8 mouse cellular contexts compared by ENCODE assay signal in the genomic region with DNA sequence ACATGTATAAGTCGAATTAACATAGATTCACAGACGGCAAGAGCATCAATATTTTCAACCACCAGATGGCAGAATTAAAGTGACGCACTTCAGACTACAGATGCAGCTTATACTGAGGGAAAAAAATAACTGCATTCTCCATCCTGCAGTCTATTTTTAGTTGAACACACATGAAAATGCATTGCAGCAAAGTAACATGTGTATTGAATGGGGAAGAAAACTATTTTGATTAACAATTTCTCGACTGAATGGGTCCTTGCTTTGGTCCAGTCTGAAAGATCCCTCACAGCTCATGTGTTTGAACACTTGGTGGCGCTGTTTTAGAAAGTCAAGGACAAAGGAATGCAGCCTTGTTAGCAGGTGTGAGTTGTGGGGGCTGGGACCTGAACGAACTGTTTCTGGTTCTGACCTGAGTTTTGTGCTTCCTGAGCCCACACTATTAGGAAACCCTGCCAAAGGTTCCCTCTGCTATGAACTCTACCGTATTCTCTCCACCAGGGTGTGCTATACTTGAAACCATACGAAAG.
DNase-seq lines count a peak whose midpoint lies in the region; ATAC-seq and TF ChIP-seq lines count a peak whose summit lies in the region.

No protein-coding gene starts in this region.

- no peaks in the 10 kb centered on the region for H3K36me3 ChIP-seq in forebrain, embryonic 16.5 days (ENCODE audit: control insufficient read depth, insufficient read depth)
- no peaks in the 10 kb centered on the region for H3K36me3 ChIP-seq in midbrain, embryonic 12.5 days

- no peaks in the 10 kb centered on the region for H3K9me3 ChIP-seq in forebrain, embryonic 16.5 days (ENCODE audit: control insufficient read depth, low read length)
- H3K9me3 ChIP-seq in midbrain, embryonic 12.5 days, result no peaks in the 10 kb centered on the region

- peak; percentile 56 for TF ChIP-seq CTCF in left cerebral cortex, adult 2 months (IDR thresholded peaks at IDR 0.05)

- H3K4me1 ChIP-seq in forebrain, embryonic 16.5 days (replicated peaks; ENCODE audit: control insufficient read depth, insufficient read depth, low read length), result no peaks in the 10 kb centered on the region
- H3K4me1 ChIP-seq in midbrain, embryonic 12.5 days, result no peaks in the 10 kb centered on the region

- H3K27me3 ChIP-seq in forebrain, embryonic 16.5 days (replicated peaks; ENCODE audit: control insufficient read depth, insufficient read depth, low read length), result no peaks in the 10 kb centered on the region
- no peaks in the 10 kb centered on the region for H3K27me3 ChIP-seq in midbrain, embryonic 12.5 days

- H3K4me2 ChIP-seq in forebrain, embryonic 16.5 days (ENCODE audit: low read length), result no peak overlapping the region
- H3K4me2 ChIP-seq in midbrain, embryonic 12.5 days (replicated peaks), result no peak overlapping the region

- 33% methylated on average over 8 of the region's 8 CpGs for WGBS in forebrain, embryonic 16.5 days
- 42% methylated on average over 8 of the region's 8 CpGs for WGBS in midbrain, embryonic 12.5 days

- no peak overlapping the region for H3K9ac ChIP-seq in forebrain, embryonic 16.5 days (replicated peaks; ENCODE audit: low read depth, low read length)
- no peak overlapping the region for H3K9ac ChIP-seq in midbrain, embryonic 12.5 days (replicated peaks)

- intact Hi-C loops in left cerebral cortex, adult 2 months (cut with DNase I), result loop anchor here (1.0 to 5.0 kb wide), 3 partner anchors 139 to 358 kb away; partner anchors contain the start of gene Gnai1

- H3K4me3 ChIP-seq in forebrain, embryonic 16.5 days (replicated peaks; ENCODE audit: low read length), result no peak overlapping the region
- H3K4me3 ChIP-seq in left cerebral cortex, adult 2 months, result no peak overlapping the region
- H3K4me3 ChIP-seq in midbrain, embryonic 12.5 days, result no peak overlapping the region

- DNase-seq in CD4-positive, CD25-positive, alpha-beta regulatory T cell, adult 2 months (ENCODE audit: low read depth, low spot score), result peak; percentile 4
- DNase-seq in induced T-regulatory cell, adult 2 months (ENCODE audit: low read depth), result peak; percentile 9
- DNase-seq in left cerebral cortex, adult 2 months (ENCODE audit: extremely low spot score in 1 of 2, low spot score in 2 of 2), result peak; percentile 24 to 26
- peak; percentile 81 for DNase-seq in telencephalon, adult 2 months (ENCODE audit: low read depth, low spot score)

- ATAC-seq in CD4-positive, CD25-positive, alpha-beta regulatory T cell, adult 4 months, result no peak
- peak; percentile 96 for ATAC-seq in cerebellum, adult (ENCODE audit: insufficient number of reproducible peaks, low FRiP score, low TSS enrichment)
- ATAC-seq in forebrain, embryonic 16.5 days, result peak; percentile 96
- peak; percentile 84 for ATAC-seq in midbrain, embryonic 12.5 days (ENCODE audit: low FRiP score, low read depth)

- no peak overlapping the region for H3K27ac ChIP-seq in forebrain, embryonic 16.5 days (ENCODE audit: low read length)
- peak overlapping the region; percentile 13; the same call in 1 of the 2 replicates for H3K27ac ChIP-seq in left cerebral cortex, adult 2 months
- H3K27ac ChIP-seq in midbrain, embryonic 12.5 days (replicated peaks), result no peak overlapping the region

Comparison
In these comparisons a context has a peak if more than half of its experiments do, and no peak if none do; other contexts are left out.
1. DNase-seq: peak in every context shown above with its lines; median percentile 81 in telencephalon, adult 2 months; 25 in left cerebral cortex, adult 2 months; 9 in induced T-regulatory cell, adult 2 months; 4 in CD4-positive, CD25-positive, alpha-beta regulatory T cell, adult 2 months.